Mouse (Mus musculus) forebrain, embryonic 11.5 days (tissue): ENCODE measurements around the gene Nop14. TPM values are rescaled to one million over a fixed set of nuclear protein-coding genes. Genes with fewer than 3 reads are reported as not detected.

Source experiments
- polyA plus RNA-seq: library from polyadenylated mRNA; unstranded; fragments of >200 nt; fragmentation: Nextera tagmentation; extraction: Ambion mirVana; gene quantifications from 2 replicates; pipeline ENCODE4 v1.2.1, GENCODE M21; 2014

The Nop14 gene
- polyA plus RNA-seq, 1 experiment from 2014 or later = 33.1 TPM

Other genes with a start within 250 kb of the Nop14 start
- gene Tnip2, start 146.2 kb downstream of the Nop14 start, polyA plus RNA-seq = 5.3 and 5.6 TPM in 2 replicates
- gene Sh3bp2, start 134.3 kb downstream of the Nop14 start, polyA plus RNA-seq = 10.4 and 10.7 TPM in 2 replicates
- 202 and 238 TPM in 2 replicates for gene Add1, start 86.5 kb downstream of the Nop14 start, polyA plus RNA-seq
- gene Mfsd10, start 22.9 kb downstream of the Nop14 start, polyA plus RNA-seq = 87.7 and 96.0 TPM in 2 replicates
- 1.8 and 2.5 TPM in 2 replicates for gene Grk4, start 231 bp upstream of the Nop14 start, polyA plus RNA-seq
- gene Htt, start 101.6 kb upstream of the Nop14 start, polyA plus RNA-seq = 21.2 and 22.4 TPM in 2 replicates
- gene Msantd1, start 247.9 kb upstream of the Nop14 start, polyA plus RNA-seq = 2.5 and 2.8 TPM in 2 replicates